Mouse (Mus musculus) small intestine, adult 2 months (tissue): ENCODE results near the gene Elmo1.

Source experiments
- CTCF ChIP-seq: fragments of 200-500 bp; IDR thresholded peaks from 2 replicates; pipeline ENCODE4 v1.5.1; 2012; ENCODE audit warnings: low read depth, mild to moderate bottlenecking, control low read depth, inconsistent platforms, low read length, moderate library complexity, mixed read lengths; ENCODE audit not compliant: insufficient replicate concordance, insufficient read length; ENCODE audit errors: extremely low read depth
- POLR2A ChIP-seq: fragments of 200-500 bp; IDR thresholded peaks from 2 replicates; pipeline ENCODE4 v1.6.1; 2012; ENCODE audit warnings: low read depth, mild to moderate bottlenecking, control low read depth, inconsistent platforms, low read length, moderate library complexity

- TF ChIP-seq CTCF (no peak), POLR2A (no peak)
These were observed 468.0 kb downstream of the Elmo1 start for GRCm38 (mm10) chr13:20558376-20558775.
